Mouse (Mus musculus) right cerebral cortex, postnatal 10 days (tissue): Measurements from ENCODE around the gene Psmg1.

Experiments
- DNase-seq, 2 experiments: peaks; one replicate each; pipeline ENCODE4 v3.0.0; 2021; ENCODE audit warnings: low spot score in 2 of 2

The Psmg1 gene

DNA sequence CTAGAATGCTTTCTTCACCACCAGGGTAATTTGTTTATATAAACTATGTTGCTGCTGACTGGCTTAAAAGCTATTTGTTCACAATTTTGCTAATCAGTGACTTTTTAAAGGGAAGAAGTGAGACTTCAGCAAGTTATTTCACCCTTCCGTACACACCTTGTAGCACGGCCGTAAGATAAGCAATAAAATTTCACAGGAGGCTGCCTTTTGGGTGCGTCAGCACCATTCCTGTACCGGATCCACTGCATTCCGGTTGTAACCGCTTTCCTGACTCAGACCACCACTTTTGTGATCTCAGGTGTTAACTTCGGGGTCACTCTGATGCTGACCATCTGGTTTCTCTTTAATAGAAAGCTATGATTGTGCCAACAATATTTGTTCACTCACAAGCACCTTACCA is 32.7 kb downstream of the Psmg1 start:
- no peak for DNase-seq

DNA sequence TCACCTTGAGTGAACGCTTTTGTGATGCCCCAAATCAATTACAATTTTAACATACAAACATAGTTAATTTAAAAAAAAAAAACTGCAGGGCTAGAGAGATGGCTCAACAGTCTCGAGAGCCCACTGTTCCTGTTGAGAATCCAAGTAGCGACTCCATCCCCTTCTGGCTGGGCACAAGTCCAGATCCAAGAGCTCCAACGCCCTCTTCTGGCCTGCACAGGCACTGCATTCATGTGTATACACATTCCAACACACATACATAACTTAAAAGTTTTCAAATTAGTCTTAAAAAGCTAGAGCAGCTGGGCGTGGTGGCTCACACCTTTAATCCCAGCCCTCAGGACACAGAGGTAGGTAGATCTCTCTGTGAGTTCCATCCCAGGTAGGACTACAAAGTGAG is 34.1 kb downstream of the Psmg1 start:
- no peak for DNase-seq

DNA sequence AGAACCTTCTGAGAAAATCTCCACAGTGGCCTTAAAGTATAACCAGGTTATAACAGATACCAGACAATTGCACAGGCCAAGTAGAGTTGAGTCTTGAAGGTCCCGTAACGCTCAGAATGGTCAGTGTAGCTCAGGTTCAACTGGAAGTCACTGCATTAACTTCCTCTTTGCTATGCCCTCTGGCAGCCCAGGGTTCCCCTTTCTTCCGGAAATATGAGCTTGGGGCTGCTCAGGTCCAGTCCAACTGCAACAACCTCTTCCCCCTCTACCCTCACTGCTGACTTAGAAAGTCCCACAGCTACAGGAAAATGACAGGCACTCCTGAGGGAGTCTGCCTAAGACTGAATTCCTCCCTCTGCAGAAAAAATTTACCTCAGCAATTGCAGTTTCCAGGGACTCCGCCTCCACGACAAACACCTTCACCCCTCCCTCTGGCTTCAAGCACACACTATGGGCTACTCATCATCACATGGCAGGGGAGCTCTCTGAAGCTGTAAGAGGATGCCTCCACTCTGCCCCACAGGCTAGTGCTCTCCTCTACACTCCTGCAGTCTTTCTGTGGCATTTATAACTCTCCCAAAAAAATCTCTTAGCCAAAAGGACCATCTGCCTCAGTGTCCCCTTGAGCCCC is 34.9 kb downstream of the Psmg1 start:
- no peak for DNase-seq

DNA sequence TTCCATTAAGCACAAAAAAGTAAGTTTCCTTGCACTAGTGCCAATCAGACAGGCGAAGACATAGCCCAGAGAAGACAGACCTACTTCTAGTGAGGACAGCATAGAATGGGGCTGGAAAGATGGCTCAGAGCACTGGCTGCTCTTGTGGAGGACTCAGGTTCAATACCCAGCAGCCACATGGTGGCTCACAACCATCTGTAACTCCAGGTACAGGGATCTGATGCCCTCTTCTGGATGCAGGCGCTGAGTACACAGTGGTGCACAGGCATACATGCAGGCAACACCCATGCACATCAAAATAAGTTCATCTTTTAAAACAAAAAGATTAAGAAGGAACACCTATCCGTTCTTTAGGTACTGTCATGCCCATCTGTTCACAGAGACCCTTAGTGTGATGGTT is 36.4 kb downstream of the Psmg1 start:
- DNase-seq, result no peak

DNA sequence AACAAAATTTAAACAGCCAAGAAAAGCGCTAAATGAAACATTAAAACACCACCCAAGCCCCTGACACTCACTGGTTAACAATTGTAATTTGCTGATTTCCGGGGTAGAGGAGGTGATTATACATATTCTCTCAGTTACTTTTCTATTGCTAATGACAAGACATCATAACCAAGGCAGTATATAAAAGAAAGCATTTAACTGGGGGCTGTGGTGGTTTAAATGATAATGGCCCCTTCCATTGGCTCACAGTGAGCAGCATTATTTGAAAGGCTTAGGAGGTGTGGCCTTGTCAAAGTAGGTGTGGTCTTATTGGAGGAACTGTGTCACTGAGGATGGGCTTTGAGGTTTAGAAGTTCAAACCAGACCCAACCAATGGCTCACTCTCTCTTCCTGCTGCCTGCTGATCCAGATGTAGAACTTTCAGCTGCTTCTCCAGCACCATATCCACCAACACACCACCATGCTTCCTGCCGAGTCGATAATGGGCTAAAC is 37.6 kb downstream of the Psmg1 start:
- no peak for DNase-seq

DNA sequence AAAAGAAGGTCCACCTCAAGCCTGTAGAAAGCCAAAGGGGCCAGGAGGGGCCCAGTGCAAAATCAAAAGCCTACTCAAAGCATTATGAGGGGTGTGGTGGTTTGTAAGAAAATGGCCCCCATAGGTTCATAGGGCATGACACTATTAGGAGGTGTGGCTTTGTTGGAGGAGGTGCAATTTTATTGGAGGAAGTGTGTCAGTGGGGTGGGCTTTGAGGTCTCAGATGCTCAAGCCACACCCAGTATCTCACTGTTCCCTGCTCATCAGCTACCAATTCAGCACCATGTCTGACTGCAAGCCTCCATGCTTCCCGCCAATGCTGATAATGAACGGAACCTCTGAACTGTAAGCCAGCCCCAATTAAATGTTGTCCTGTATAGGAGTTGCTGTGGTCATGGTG is 39.3 kb downstream of the Psmg1 start:
- DNase-seq, result no peak

DNA sequence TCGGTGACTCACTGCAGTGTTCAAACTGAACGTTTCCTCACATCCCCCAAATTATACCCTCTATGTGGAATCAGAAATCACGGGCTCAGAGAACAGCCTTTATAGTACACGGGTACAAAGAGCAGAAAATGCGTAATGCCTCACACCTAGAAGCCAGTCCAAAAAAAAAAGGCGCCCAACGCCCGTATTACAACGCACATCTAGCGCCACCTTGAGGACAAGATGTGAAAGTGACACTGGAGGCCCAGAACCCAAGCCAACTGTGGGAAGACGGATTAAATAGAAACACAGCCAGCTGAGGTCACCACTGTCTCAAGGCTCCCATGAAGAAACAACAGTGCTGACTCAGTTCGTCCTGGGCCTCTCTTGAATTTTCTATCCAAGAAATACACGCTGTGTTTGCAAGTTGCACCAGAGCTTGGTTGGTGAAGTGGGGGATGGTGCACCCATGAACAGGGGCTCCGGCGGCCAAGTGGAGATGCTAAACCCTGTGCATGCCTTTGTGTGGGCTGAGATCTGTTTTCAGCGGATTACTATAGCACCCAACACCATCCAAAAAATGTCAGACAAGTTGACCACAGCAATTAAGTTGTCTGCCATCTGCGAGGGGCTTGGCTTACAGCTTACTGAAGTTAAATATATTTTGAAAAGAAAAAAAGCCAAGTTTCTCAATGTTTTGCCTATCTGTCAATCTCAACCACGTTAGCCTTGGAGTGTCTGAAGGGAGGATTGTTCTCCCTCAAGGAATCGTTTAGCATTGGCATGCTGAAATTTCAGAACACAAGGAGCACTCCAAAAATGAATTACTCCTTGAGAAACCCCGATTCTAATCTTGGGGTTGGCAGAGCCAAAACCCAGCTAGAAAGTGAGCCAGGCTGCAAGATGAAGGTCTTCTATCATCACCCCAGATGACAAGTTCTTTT is 45.1 kb downstream of the Psmg1 start:
- peak; percentile 84 to 87 for DNase-seq

DNA sequence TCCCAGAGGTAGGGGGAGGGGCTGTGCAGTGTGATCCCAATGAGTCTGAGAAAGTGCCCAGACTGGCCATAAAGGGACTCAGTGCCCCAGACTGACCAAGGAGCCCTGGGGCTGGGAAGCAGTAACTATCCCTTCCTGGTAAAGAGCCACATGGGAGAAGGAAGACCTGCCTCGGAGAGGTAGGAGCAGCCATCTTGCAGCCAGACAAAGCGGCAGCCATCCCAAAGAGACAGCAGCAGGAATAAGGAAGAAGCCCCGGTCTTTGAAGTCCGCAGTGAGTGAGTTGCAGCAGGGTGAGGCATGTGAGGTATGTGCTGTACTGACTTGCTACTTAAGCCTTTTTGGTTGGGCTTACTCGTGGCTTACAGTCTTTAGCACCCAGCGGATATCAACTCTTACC is 47.6 kb downstream of the Psmg1 start:
- DNase-seq, result no peak

DNA sequence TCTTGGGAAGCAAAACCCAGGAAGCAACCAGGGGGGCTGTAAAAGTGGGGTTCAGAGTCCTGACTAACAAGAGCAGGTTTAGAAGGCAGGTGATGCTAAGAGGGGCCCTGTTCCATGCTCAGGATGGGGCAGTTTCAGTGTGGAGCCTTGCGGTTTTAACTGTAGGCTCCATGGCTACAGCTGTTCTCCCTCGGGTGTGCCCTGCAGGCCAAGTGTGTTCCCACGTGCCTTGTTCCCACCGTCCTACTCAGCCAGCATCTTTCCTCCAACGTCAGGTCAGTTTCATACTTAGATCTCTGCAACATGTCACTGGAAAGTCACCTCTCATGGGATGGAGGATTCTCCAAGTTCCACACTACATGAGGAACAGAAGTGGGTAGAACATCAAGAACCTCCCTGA is 49.2 kb downstream of the Psmg1 start:
- DNase-seq, result no peak

DNA sequence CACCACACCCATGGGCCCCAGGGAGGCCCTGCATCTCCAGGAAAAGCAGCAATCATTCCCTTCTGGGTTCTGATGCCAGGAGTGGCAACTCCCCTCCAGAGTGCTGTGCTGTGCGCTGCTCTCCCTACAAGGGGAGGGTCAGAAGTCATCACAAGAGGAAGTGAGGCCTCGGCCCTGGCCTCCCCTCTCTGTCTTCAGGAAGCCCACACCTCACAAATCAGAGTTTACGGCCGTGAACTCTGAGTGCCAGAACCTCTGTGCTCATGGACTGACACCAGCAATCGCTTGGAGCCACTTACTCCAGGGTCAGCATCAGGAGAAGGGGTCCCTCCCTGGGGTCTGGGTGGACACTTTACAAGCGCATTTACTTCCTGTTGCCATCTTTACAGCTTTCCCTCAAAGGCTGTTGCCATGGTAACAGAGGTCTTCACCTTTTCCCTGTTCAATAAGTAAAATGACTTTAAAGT is 55.2 kb downstream of the Psmg1 start:
- DNase-seq, result no peak

DNA sequence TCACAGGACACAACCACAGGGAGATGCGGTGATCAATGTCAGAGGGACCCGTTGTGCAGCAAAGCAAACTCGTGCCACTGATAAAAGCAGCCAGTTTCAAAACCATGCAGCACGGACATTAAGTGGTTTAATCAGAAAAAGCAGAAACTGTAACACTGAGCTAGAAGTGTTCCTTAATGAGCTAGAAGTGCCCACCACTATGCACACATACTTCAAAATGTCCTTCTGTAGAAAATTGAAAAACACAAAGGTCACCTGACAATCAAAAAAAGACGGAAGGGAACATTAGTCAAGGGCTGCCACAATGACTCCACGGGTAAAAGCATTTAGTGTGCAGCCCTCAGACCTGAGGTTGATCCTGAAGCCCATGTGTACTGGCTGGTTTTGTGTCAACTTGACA is 57.9 kb downstream of the Psmg1 start:
- no peak for DNase-seq

DNA sequence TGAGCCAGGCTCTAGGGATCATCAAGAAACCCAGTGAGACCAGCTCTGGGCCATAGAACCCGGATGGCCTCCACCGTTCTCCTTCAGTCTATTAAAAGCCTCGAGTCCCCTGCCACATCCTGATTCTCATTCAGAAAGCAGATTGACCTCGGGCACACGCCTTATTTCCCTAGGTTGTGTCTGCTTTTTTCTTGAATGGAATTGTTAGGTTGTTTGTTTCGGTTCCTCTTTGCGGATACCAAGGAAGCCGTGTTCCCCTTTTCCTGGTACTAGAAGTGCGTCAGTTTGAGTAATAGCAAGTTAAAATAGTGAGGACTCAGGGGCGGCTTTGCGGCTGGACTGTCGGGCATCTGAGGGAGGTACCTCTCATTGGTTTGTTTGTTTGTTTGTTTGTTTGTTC is 59.3 kb downstream of the Psmg1 start:
- DNase-seq, result no peak
